Mouse (Mus musculus) heart, adult 11 months (tissue): ENCODE results near the gene Spag16.
A peak's percentile ranks its signal among the peaks of the same experiment; 100 is the strongest.

Experiments
- DNase-seq: peaks from one replicate; pipeline ENCODE4 v3.0.0; 2022

Spag16 gene

GRCm38 (mm10) chr1:70518918-70519317, 692.1 kb downstream of the Spag16 start:
- DNase-seq, result no peak

- no peak for DNase-seq
Measured at GRCm38 (mm10) chr1:70527134-70527533, 700.4 kb downstream of the Spag16 start.

- no peak for DNase-seq
Measured at GRCm38 (mm10) chr1:70529771-70530170, 703.0 kb downstream of the Spag16 start.

GRCm38 (mm10) chr1:70551839-70552238, 725.1 kb downstream of the Spag16 start:
- no peak for DNase-seq

- no peak for DNase-seq
Measured at GRCm38 (mm10) chr1:70621805-70622204, 795.0 kb downstream of the Spag16 start.

- no peak for DNase-seq
Measured at GRCm38 (mm10) chr1:70624803-70625460, 798.2 kb downstream of the Spag16 start.

- no peak for DNase-seq
Measured at GRCm38 (mm10) chr1:70652719-70653118, 825.9 kb downstream of the Spag16 start.

- DNase-seq, result peak; percentile 62
Measured at GRCm38 (mm10) chr1:70692529-70692928, 865.8 kb downstream of the Spag16 start.

- no peak for DNase-seq
Measured at GRCm38 (mm10) chr1:70700270-70700669, 873.5 kb downstream of the Spag16 start.

GRCm38 (mm10) chr1:70703934-70704333, 877.2 kb downstream of the Spag16 start:
- DNase-seq, result peak; percentile 43

- DNase-seq, result no peak
Measured at GRCm38 (mm10) chr1:70705821-70706220, 879.1 kb downstream of the Spag16 start.

GRCm38 (mm10) chr1:70725045-70725444, 898.3 kb downstream of the Spag16 start:
- DNase-seq, result no peak

- DNase-seq, result no peak
Measured at GRCm38 (mm10) chr1:70725655-70726066, 898.9 kb downstream of the Spag16 start, which contains the start of gene Vwc2l. Gene Vwc2l, plus strand, starts transcription at chr1:70725715.
